Mouse (Mus musculus) CD4-positive, CD25-positive, alpha-beta regulatory T cell, adult 4 months (primary cell): ENCODE data around the gene 4930447C04Rik. TPM values are rescaled to one million over a fixed set of nuclear protein-coding genes. Genes with fewer than 3 reads are reported as not detected.

Experiments
- ATAC-seq: one replicate; pipeline ENCODE4 v1.8.0; 2017
- polyA plus RNA-seq, 2 experiments: library from polyadenylated mRNA; unstranded; fragments of 100-300 nt; shearing (Covaris generic); gene quantifications; one replicate each; pipeline ENCODE4 v1.2.1; 2017

Gene 4930447C04Rik
- polyA plus RNA-seq, 2 experiments from 2014 or later: 0.42 TPM; not detected in 1

DNA sequence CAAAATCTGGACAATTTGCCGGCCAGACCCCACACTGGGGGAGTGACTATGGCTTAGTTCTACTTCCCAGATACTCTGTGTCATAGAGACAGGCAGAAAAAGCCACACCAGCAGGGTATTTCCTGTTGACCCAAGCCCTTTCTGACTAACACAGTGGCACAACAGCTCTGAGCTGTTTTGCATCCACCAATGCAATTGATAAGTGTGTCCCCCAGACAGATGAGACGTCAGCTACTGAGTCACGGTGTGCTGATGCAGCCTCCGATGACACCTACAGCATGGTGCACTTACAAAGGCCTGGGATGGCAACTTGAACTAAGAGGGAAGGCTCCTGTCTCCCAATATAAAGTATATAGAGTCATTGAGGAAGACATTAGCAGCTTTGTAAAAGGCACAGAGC, 103.3 kb downstream of the 4930447C04Rik start:
- ATAC-seq: no peak

DNA sequence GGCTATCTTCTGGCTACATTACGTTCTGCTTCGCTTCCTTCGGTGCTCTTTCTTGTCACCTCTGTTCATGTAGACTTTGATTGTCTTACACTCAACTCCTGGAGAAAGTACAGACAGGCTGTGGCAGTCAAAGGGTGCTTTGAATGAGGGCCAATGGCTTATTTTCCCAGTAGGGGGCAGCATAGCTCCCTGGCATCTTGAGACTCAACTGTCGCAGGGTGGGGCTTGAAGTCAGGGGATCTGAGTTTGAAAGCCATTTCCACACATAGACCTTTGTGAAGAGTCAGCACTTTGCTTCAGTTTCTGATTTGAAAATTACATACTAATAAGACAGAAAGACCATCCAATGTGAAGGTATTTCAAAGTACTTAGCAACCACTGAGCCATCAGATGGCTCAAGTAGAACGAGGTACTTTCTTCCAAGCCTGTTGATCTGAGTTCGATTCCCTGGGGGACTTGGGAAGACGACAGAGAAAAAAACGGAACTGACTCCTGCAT, 105.0 kb downstream of the 4930447C04Rik start:
- no peak for ATAC-seq

DNA sequence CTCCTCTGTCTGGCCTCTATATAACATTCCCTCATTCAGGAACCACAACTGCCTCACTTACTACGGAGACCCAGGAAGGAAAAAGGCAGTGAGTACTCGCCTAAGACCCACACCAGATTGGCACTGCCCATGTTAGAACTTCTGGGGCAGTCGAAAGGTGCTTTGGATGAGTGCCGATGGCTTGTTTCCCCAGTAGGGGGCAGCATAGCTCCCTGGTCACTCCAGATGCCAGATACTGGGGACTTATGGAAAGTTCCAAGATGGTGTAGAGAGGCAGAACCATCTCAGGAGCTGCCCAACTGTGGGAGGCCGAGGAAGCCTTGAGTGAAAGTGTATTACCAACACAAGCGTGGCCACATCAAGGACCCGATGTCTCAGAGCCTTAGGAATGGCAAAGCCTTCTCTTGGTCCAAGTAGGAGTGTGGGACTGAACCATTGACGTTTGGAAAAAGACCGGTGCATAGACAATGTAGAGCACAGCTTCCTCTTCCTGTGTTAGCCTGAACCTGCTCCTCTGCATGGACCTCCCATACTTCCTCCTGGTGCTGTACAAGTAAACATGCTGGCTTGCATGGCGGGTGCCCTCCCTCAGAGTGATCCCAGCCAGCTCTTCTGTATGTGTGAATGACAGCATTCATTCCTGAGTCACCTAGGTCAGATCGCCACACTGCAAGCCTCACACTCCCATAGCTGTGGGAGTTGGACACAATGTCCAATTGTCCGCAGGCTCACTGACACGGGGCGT, 105.6 kb downstream of the 4930447C04Rik start:
- no peak for ATAC-seq

GRCm38 (mm10) chr12:72831711-72832432, 108.7 kb downstream of the 4930447C04Rik start:
- no peak for ATAC-seq

Other genes starting within 250 kb of the 4930447C04Rik start
- 10 to 100 TPM; 25.1 to 38.1 TPM for gene Ppm1a, start 183.3 kb downstream of the 4930447C04Rik start, polyA plus RNA-seq
- gene Six6, start 882 bp downstream of the 4930447C04Rik start, polyA plus RNA-seq: not detected
- gene Six1, start 113.1 kb upstream of the 4930447C04Rik start, polyA plus RNA-seq: not detected
- gene Six4, start 172.7 kb upstream of the 4930447C04Rik start, polyA plus RNA-seq: under 1 TPM in 1 of 2 experiments, not detected in 1; 0.16 TPM
- gene Mnat1, start 182.9 kb upstream of the 4930447C04Rik start, polyA plus RNA-seq: 10 to 100 TPM; 29.4 to 31.4 TPM